Mouse (Mus musculus) thymus, postnatal 0 days (tissue): Measurements from ENCODE around the gene C2cd6. TPM values are rescaled to one million over a fixed set of nuclear protein-coding genes. Genes with fewer than 3 reads are reported as not detected.

Source experiments
- DNase-seq: peaks from one replicate; pipeline ENCODE4 v3.0.0-alpha.2; 2015; ENCODE audit warnings: low spot score
- polyA plus RNA-seq: library from polyadenylated mRNA; unstranded; fragments of >200 nt; fragmentation: Nextera tagmentation; extraction: Ambion mirVana; gene quantifications from 2 replicates; pipeline ENCODE4 v1.2.1, GENCODE M21; 2015

C2cd6 gene
- polyA plus RNA-seq = not detected in 2 replicates

- DNase-seq = no peak
These were observed at the start of gene C2cd6 for GRCm38 (mm10) chr1:59094705-59095104. Gene C2cd6, minus strand, starts transcription at chr1:59094900.

- DNase-seq = peak; percentile 80
These were observed 48.1 kb upstream of the C2cd6 start for GRCm38 (mm10) chr1:59142809-59143208.

GRCm38 (mm10) chr1:59134419-59134818, 39.7 kb upstream of the C2cd6 start:
- DNase-seq = no peak

GRCm38 (mm10) chr1:59128879-59129278, 34.2 kb upstream of the C2cd6 start:
- no peak for DNase-seq

GRCm38 (mm10) chr1:59125558-59125957, 30.9 kb upstream of the C2cd6 start:
- DNase-seq = no peak

- peak; percentile 84 for DNase-seq
These were observed 25.2 kb upstream of the C2cd6 start, which contains the start of gene Tmem237 for GRCm38 (mm10) chr1:59119720-59120457. Gene Tmem237, minus strand, starts transcription at chr1:59120408.

- DNase-seq = no peak
These were observed 15.8 kb upstream of the C2cd6 start for GRCm38 (mm10) chr1:59110524-59110923.

GRCm38 (mm10) chr1:59102071-59102470, 7.4 kb upstream of the C2cd6 start:
- no peak for DNase-seq

GRCm38 (mm10) chr1:59101020-59101419, 6.3 kb upstream of the C2cd6 start:
- DNase-seq = no peak

- DNase-seq = peak; percentile 52
These were observed 23.8 kb downstream of the C2cd6 start for GRCm38 (mm10) chr1:59070867-59071266.

- DNase-seq = no peak
These were observed 26.7 kb downstream of the C2cd6 start for GRCm38 (mm10) chr1:59067976-59068375.

GRCm38 (mm10) chr1:59063697-59064096, 31.0 kb downstream of the C2cd6 start:
- DNase-seq = no peak

- DNase-seq = no peak
These were observed 37.7 kb downstream of the C2cd6 start for GRCm38 (mm10) chr1:59056955-59057354.

- no peak for DNase-seq
These were observed 43.4 kb downstream of the C2cd6 start for GRCm38 (mm10) chr1:59051306-59051705.

GRCm38 (mm10) chr1:59037723-59038122, 57.0 kb downstream of the C2cd6 start:
- no peak for DNase-seq

- DNase-seq = no peak
These were observed 73.1 kb downstream of the C2cd6 start for GRCm38 (mm10) chr1:59021556-59021955.

- DNase-seq = peak; percentile 35
These were observed 85.5 kb downstream of the C2cd6 start for GRCm38 (mm10) chr1:59009250-59009649.

Other genes with a start within 250 kb of the C2cd6 start
- 13.2 and 13.5 TPM in 2 replicates for gene Trak2, start 121.5 kb downstream of the C2cd6 start, polyA plus RNA-seq
- gene Stradb, start 121.4 kb downstream of the C2cd6 start, polyA plus RNA-seq = 28.6 and 30.6 TPM in 2 replicates
- 12.2 and 14.4 TPM in 2 replicates for gene Tmem237, start 25.5 kb upstream of the C2cd6 start, polyA plus RNA-seq
- gene Mpp4, start 68.5 kb upstream of the C2cd6 start, polyA plus RNA-seq = 4.8 and 6.2 TPM in 2 replicates
- gene Als2, start 142.3 kb upstream of the C2cd6 start, polyA plus RNA-seq = 11.9 and 14.2 TPM in 2 replicates
- 1.5 and 4.4 TPM in 2 replicates for gene Cdk15, start 162.0 kb upstream of the C2cd6 start, polyA plus RNA-seq